Mouse (Mus musculus) stomach, postnatal 0 days (tissue): ENCODE data around the gene Ppil4. TPM values are rescaled to one million over a fixed set of nuclear protein-coding genes. Genes with fewer than 3 reads are reported as not detected.
A peak's percentile ranks its signal among the peaks of the same experiment; 100 is the strongest.

Experiments
- ATAC-seq: fragments of 200-750 bp; cut with Nextera tagmentation; 2 replicates; pipeline ENCODE4 v1.8.0; 2017; ENCODE audit not compliant: low FRiP score, low TSS enrichment
- DNase-seq: peaks from one replicate; pipeline ENCODE4 v3.0.0-alpha.2; 2016; ENCODE audit warnings: low spot score
- H3K27ac ChIP-seq: fragments of 300-500 bp; sonication (generic); replicated peaks from 2 replicates; pipeline ENCODE4 v1.5.1; 2014; ENCODE audit warnings: mild to moderate bottlenecking, control low read depth
- H3K27me3 ChIP-seq: fragments of 300-500 bp; sonication (generic); 2 replicates; pipeline ENCODE4 v1.6.1; 2014; ENCODE audit warnings: low read length; ENCODE audit not compliant: control insufficient read depth, insufficient read depth
- H3K36me3 ChIP-seq: fragments of 300-500 bp; sonication (generic); 2 replicates; pipeline ENCODE4 v1.6.1; 2014; ENCODE audit warnings: low read length, mixed read lengths; ENCODE audit not compliant: control insufficient read depth, insufficient read depth
- H3K4me1 ChIP-seq: fragments of 300-500 bp; sonication (generic); replicated peaks from 2 replicates; pipeline ENCODE4 v1.6.1; 2014; ENCODE audit warnings: antibody characterized with exemption; ENCODE audit not compliant: control insufficient read depth, insufficient read depth
- H3K4me2 ChIP-seq: fragments of 300-500 bp; sonication (generic); replicated peaks from 2 replicates; pipeline ENCODE4 v1.6.1; 2014; ENCODE audit warnings: low read depth, mild to moderate bottlenecking, control low read depth, moderate library complexity
- H3K4me3 ChIP-seq: fragments of 300-500 bp; sonication (generic); 2 replicates; pipeline ENCODE4 v1.5.1; 2014; ENCODE audit warnings: low read depth, low read length, control low read depth
- H3K9ac ChIP-seq: fragments of 300-500 bp; sonication (generic); 2 replicates; pipeline ENCODE4 v1.6.1; 2014; ENCODE audit warnings: mild to moderate bottlenecking, low read length, control low read depth, mixed read lengths
- H3K9me3 ChIP-seq: fragments of 300-500 bp; sonication (generic); 2 replicates; pipeline ENCODE4 v1.6.1; 2016; ENCODE audit warnings: low read length; ENCODE audit not compliant: control insufficient read depth
- CTCF ChIP-seq: IDR thresholded peaks from 2 replicates; pipeline ENCODE4 v1.5.1; 2016; ENCODE audit warnings: antibody characterized with exemption, low read depth, mild to moderate bottlenecking, moderate library complexity
- EP300 ChIP-seq: optimal IDR thresholded peaks from 2 replicates; pipeline ENCODE3; 2016; ENCODE audit warnings: antibody characterized with exemption
- WGBS: fragments of 180-500 bp; shearing (Covaris S2); extraction: QIAGEN DNeasy Blood & Tissue Kit; methylation state at CpG from one replicate; pipeline ENCODE4 v1.1.7; 2014; 5-methylcytosine and 5-hydroxymethylcytosine counted together
- polyA plus RNA-seq: library from polyadenylated mRNA; unstranded; fragments of >200 nt; fragmentation: Nextera tagmentation; extraction: Ambion mirVana; gene quantifications from 2 replicates; pipeline ENCODE4 v1.2.1, GENCODE M21; 2015

Gene Ppil4
- polyA plus RNA-seq, 1 experiment from 2014 or later, result 23.3 TPM

- ATAC-seq (peak; percentile 65; the same call in 1 of the 2 replicates), DNase-seq (peak; percentile 41)
- no peaks in the 10 kb centered on the region for H3K4me1 ChIP-seq
- TF ChIP-seq CTCF (no peak), EP300 (no peak)
- no peak overlapping the region for H3K9ac ChIP-seq
- peak overlapping the region; percentile 35; the same call in 1 of the 2 replicates for H3K27ac ChIP-seq
- no peaks in the 10 kb centered on the region for H3K9me3 ChIP-seq
- no peak overlapping the region; the same call in 1 of the 2 replicates for H3K4me2 ChIP-seq
- no peak overlapping the region for H3K4me3 ChIP-seq
- H3K27me3 ChIP-seq, result no peaks in the 10 kb centered on the region
- 47% methylated on average over 14 of the region's 14 CpGs for WGBS
- no peaks in the 10 kb centered on the region for H3K36me3 ChIP-seq
Observed at GRCm38 (mm10) chr10:7841571-7842080, 48.9 kb downstream of the Ppil4 start.

DNA sequence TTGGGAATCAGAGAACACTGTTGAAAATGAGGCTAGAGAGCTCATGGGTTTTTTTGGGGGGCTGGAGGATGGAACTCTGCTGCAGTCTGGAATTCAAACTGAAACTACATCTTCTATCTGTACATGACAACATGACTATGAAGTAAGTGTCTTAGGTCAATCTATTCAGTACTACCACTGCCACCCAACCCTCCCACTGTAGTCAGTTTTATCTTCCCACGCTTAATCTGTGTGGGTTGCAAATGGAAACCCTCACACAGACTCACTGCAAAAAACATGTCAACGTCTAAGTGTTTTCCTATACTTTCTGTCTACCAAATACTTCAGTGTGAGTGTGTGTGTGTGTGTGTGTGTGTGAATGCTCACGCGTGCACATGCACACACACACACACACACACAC is 50.5 kb downstream of the Ppil4 start:
- no peak for DNase-seq
- no peak for ATAC-seq
- 83% methylated on average over 4 of the region's 4 CpGs for WGBS
- no peaks in the 10 kb centered on the region for H3K36me3 ChIP-seq
- H3K4me3 ChIP-seq, result no peak overlapping the region
- no peak overlapping the region for H3K9ac ChIP-seq
- TF ChIP-seq CTCF (no peak), EP300 (no peak)
- H3K4me1 ChIP-seq, result no peaks in the 10 kb centered on the region
- no peak overlapping the region for H3K27ac ChIP-seq
- H3K4me2 ChIP-seq, result no peak overlapping the region
- H3K27me3 ChIP-seq, result no peaks in the 10 kb centered on the region
- H3K9me3 ChIP-seq, result no peaks in the 10 kb centered on the region

DNA sequence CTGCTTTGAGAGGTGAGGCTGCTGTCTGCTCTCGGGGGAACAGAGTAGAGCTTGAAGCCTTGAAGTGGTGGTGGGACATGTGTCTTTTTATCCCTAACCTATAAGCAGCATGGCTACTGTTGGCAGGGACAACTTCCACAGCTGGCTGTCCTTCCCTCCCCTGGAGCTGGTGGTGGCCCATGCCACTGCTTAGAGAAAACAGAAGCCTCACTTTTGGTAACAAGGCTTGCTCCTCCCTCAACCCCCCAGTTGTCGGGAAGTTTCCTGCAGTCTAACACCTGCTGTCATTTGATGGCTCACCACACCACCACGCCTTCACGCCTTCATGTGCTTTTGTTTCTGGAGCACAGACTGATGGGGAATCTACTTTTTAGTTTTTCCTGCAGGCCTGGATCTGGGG is 51.5 kb downstream of the Ppil4 start:
- DNase-seq, result no peak

DNA sequence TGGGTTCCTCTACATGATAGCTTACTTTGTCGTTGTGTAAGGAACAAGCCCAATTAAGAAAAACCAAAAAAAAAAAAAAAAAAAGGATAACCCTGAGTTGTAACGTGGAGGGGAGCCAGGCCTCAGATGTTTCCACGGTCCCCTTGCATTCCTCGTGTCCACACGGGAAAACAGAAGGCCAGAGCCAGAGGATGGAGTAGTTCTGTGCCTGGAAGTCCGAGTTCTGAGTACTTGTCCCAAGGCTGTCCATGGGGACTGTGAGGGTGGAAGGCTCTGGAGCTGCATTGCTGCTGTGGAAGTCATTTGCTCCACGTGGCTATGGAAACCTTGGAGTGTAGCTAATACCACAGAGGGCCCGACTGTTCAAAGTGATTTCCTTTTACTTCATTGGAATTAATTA is 52.4 kb downstream of the Ppil4 start:
- Histone ChIP-seq H3K27ac (no peak overlapping the region), H3K27me3 (no peaks in the 10 kb centered on the region), H3K4me1 (no peaks in the 10 kb centered on the region), H3K9ac (no peak overlapping the region), H3K4me2 (no peak overlapping the region), H3K9me3 (no peaks in the 10 kb centered on the region), H3K4me3 (no peak overlapping the region), H3K36me3 (no peaks in the 10 kb centered on the region)
- DNase-seq (no peak), ATAC-seq (no peak)
- no peak for TF ChIP-seq CTCF
- TF ChIP-seq EP300, result no peak
- WGBS, result 62% methylated on average over 8 of the region's 8 CpGs

More for the DNA sequence above, 51.5 kb downstream of the Ppil4 start:
- TF ChIP-seq EP300 (no peak), CTCF (no peak)
- Histone ChIP-seq H3K9ac (no peak overlapping the region), H3K4me2 (no peak overlapping the region), H3K36me3 (no peaks in the 10 kb centered on the region), H3K9me3 (no peaks in the 10 kb centered on the region), H3K4me1 (no peaks in the 10 kb centered on the region), H3K27me3 (no peaks in the 10 kb centered on the region), H3K27ac (no peak overlapping the region), H3K4me3 (no peak overlapping the region)
- no peak for ATAC-seq
- 68% methylated on average over 4 of the region's 4 CpGs for WGBS

DNA sequence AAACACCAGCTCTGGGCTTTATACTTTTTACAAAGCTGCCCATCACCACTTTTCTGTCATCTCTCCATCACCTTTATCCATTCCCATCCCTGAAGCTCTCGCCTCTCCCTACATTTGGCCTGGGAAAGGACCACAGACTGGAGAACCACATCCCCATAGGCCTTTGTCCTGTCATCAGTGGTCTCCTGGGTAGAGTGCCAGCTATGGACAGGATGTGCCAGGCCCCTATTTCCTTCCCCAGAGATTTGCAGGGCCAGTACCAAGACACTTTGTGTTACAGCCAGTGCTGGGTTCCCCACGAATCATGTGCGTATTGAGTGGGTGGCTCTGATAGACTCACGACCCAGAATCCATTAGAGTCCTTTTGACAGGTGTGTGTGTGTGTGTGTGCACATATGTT is 53.3 kb downstream of the Ppil4 start:
- Histone ChIP-seq H3K4me3 (no peak overlapping the region), H3K27me3 (no peaks in the 10 kb centered on the region), H3K27ac (no peak overlapping the region), H3K9me3 (no peaks in the 10 kb centered on the region), H3K4me2 (no peak overlapping the region), H3K9ac (no peak overlapping the region), H3K36me3 (no peaks in the 10 kb centered on the region), H3K4me1 (no peaks in the 10 kb centered on the region)
- no peak for DNase-seq
- TF ChIP-seq EP300, result no peak
- no peak for TF ChIP-seq CTCF
- WGBS, result 89% methylated on average over 4 of the region's 4 CpGs
- ATAC-seq, result no peak

- H3K4me3 ChIP-seq, result no peak overlapping the region
- 77% methylated on average over 2 of the region's 2 CpGs for WGBS
- H3K4me1 ChIP-seq, result no peaks in the 10 kb centered on the region
- TF ChIP-seq EP300 (no peak), CTCF (no peak)
- H3K9ac ChIP-seq, result no peak overlapping the region
- H3K36me3 ChIP-seq, result no peaks in the 10 kb centered on the region
- no peak overlapping the region for H3K27ac ChIP-seq
- no peak for DNase-seq
- no peaks in the 10 kb centered on the region for H3K9me3 ChIP-seq
- H3K4me2 ChIP-seq, result no peak overlapping the region
- H3K27me3 ChIP-seq, result no peaks in the 10 kb centered on the region
- no peak for ATAC-seq
Observed at GRCm38 (mm10) chr10:7847166-7847605, 54.5 kb downstream of the Ppil4 start.
